Mouse (Mus musculus): ENCODE measurements around the gene Rlim. TPM values are rescaled to one million over a fixed set of nuclear protein-coding genes. Genes with fewer than 3 reads are reported as not detected.

The Rlim gene
- total RNA-seq (2014; rRNA removed): 23.5 and 23.9 TPM in 2 replicates
- 2.4 and 2.7 TPM in 2 replicates for polyA plus RNA-seq (2012; rRNA removed)

DNA sequence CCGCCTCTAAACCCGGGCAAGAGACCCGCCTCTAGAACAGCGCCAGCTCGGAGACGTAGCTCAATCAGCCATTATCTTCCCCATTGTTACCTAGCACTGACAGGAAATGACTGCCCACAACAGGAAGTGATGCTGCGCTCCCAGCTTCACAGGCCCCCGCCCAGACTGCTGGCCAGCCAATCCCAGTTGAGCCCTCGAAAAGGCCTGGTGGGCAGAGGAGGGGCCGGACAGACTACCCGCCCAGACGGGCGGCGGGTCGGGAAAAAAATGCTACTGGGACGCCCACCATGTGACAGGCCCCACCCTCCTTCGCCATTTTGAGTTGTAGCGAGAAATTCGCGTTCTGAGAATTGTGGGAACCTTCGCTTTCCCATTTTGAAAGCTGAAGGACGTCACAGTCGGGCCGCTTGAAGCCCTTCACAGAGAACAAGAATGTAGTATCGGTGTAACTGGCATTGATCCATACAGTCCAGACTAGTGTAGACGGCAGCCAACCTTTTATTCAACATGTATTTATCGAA lies at the start of gene Rlim:
Rlim (minus strand) TSS at position 116 of the 521 bp plus-strand sequence.
- Histone ChIP-seq H3K36me3 (ENCODE audit: control insufficient read depth, insufficient read depth, low read length) (peaks cover 5% of the 10 kb centered on the region; the same call in 1 of the 2 replicates), H3K27me3 (ENCODE audit: control insufficient read depth, insufficient read depth, low read length) (no peaks in the 10 kb centered on the region), H3K4me3 (ENCODE audit: insufficient read depth, low read depth, low read length) (peak within 1 kb of the TSS; percentile 70), H3K79me2 (ENCODE audit: control insufficient read depth, insufficient read depth, low read length) (peaks cover 5% of the 10 kb centered on the region; the same call in 1 of the 2 replicates), H3K4me1 (ENCODE audit: control insufficient read depth, insufficient read depth, low read length) (peaks cover 3% of the 10 kb centered on the region; the same call in 1 of the 2 replicates), H3K27ac (replicated peaks; ENCODE audit: insufficient read depth, low read depth, low read length) (peak within 1 kb of the TSS; percentile 85), H3K9ac (ENCODE audit: low read depth, low read length) (peak within 1 kb of the TSS; percentile 95)
- DNase-seq (ENCODE audit: extremely low read depth, low read depth, low spot score): peak; percentile 91
- WGBS: 3% methylated on average over 21 of the region's 27 CpGs
- no peak for TF ChIP-seq CTCF (IDR thresholded peaks at IDR 0.05; ENCODE audit: low read depth, low read length)
- TF ChIP-seq POLR2A (IDR thresholded peaks at IDR 0.05; ENCODE audit: extremely low read depth, insufficient read depth, low read length): peak; percentile 55

DNA sequence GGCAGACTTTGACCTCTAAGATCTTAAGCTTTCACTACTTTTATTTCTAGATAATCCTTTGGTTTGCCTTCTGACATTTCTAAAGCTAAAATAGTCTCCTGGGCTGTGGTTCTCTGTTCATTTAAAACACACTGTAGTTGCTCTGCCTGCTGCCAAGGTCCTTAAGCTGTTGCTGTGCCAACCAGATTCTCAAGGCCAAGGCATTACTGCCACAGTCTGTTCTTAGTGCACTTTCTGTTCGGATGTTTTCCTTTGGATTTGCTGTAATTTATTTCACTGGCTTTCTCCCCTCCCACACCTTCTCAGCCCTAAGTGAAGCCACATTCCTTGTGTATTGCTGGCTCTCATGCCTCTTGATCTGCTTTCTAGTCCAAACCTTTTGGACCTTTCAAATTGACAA lies 36.1 kb upstream of the Rlim start:
- Histone ChIP-seq H3K4me3 (ENCODE audit: insufficient read depth, low read depth, low read length) (no peak overlapping the region), H3K27me3 (ENCODE audit: control insufficient read depth, insufficient read depth, low read length) (no peaks in the 10 kb centered on the region), H3K4me1 (ENCODE audit: control insufficient read depth, insufficient read depth, low read length) (no peaks in the 10 kb centered on the region), H3K27ac (replicated peaks; ENCODE audit: insufficient read depth, low read depth, low read length) (no peak overlapping the region), H3K36me3 (ENCODE audit: control insufficient read depth, insufficient read depth, low read length) (no peaks in the 10 kb centered on the region), H3K9ac (ENCODE audit: low read depth, low read length) (no peak overlapping the region), H3K79me2 (ENCODE audit: control insufficient read depth, insufficient read depth, low read length) (no peaks in the 10 kb centered on the region)
- WGBS: 63% methylated on average over 1 of the region's 1 CpGs
- DNase-seq (ENCODE audit: extremely low read depth, low read depth, low spot score): no peak
- no peak for TF ChIP-seq CTCF (IDR thresholded peaks at IDR 0.05; ENCODE audit: low read depth, low read length)
- no peak for TF ChIP-seq POLR2A (IDR thresholded peaks at IDR 0.05; ENCODE audit: extremely low read depth, insufficient read depth, low read length)

DNA sequence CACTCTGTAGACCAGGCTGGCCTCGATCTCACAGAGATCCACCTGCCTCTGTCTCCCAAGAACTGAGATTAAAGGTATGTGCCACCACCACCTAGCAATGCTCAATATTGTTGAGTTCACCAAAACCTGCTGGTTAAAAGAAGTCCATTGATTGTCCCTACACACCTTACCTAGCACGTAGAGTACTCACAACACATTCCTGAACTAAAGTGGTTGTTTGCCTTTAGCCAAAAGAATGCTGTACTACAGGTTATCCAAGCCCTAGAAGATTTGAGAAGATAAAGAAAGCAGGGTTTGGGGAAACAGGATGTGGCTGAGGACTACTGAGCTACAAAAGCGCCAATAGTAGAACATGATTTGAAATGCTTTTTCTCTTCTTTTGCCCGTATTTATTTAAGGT lies 34.0 kb upstream of the Rlim start:
- no peaks in the 10 kb centered on the region for H3K79me2 ChIP-seq (ENCODE audit: control insufficient read depth, insufficient read depth, low read length)
- no peaks in the 10 kb centered on the region for H3K36me3 ChIP-seq (ENCODE audit: control insufficient read depth, insufficient read depth, low read length)
- no peak overlapping the region for H3K27ac ChIP-seq (replicated peaks; ENCODE audit: insufficient read depth, low read depth, low read length)
- H3K4me3 ChIP-seq (ENCODE audit: insufficient read depth, low read depth, low read length): no peak overlapping the region
- TF ChIP-seq CTCF (IDR thresholded peaks at IDR 0.05; ENCODE audit: low read depth, low read length): no peak
- TF ChIP-seq POLR2A (IDR thresholded peaks at IDR 0.05; ENCODE audit: extremely low read depth, insufficient read depth, low read length): no peak
- H3K27me3 ChIP-seq (ENCODE audit: control insufficient read depth, insufficient read depth, low read length): no peaks in the 10 kb centered on the region
- no peak overlapping the region for H3K9ac ChIP-seq (ENCODE audit: low read depth, low read length)
- WGBS: 93% methylated on average over 4 of the region's 4 CpGs
- no peaks in the 10 kb centered on the region for H3K4me1 ChIP-seq (ENCODE audit: control insufficient read depth, insufficient read depth, low read length)
- no peak for DNase-seq (ENCODE audit: extremely low read depth, low read depth, low spot score)

DNA sequence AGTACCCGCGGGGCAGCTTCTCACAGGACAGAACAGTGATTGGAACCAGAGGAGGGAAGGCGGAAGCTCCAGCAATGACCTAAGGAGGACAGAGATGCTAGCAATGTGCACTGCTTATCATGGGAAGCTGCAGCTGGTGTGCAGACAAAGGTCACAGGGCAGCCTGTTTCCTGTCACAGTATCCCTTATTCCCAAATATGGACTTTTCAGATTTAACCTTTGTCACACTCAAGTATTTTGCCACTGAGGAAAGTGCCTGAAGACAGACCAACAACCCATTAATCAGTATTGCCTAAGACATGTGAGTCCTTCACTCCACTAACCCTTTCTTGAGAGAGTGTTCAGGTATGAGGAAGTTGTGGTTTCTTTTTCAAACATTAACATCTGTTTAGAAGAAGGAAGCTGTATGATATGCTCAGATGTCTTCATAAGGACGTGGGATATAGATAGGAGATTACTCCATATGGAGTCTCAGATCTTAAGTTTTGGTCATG lies 32.3 kb upstream of the Rlim start:
- TF ChIP-seq CTCF (IDR thresholded peaks at IDR 0.05; ENCODE audit: low read depth, low read length) (no peak), POLR2A (IDR thresholded peaks at IDR 0.05; ENCODE audit: extremely low read depth, insufficient read depth, low read length) (no peak)
- H3K9ac ChIP-seq (ENCODE audit: low read depth, low read length): no peak overlapping the region
- no peaks in the 10 kb centered on the region for H3K36me3 ChIP-seq (ENCODE audit: control insufficient read depth, insufficient read depth, low read length)
- no peaks in the 10 kb centered on the region for H3K4me1 ChIP-seq (ENCODE audit: control insufficient read depth, insufficient read depth, low read length)
- 44% methylated on average over 4 of the region's 4 CpGs for WGBS
- peak; percentile 24 for DNase-seq (ENCODE audit: extremely low read depth, low read depth, low spot score)
- H3K4me3 ChIP-seq (ENCODE audit: insufficient read depth, low read depth, low read length): no peak overlapping the region
- H3K27ac ChIP-seq (replicated peaks; ENCODE audit: insufficient read depth, low read depth, low read length): no peak overlapping the region
- H3K79me2 ChIP-seq (ENCODE audit: control insufficient read depth, insufficient read depth, low read length): no peaks in the 10 kb centered on the region
- H3K27me3 ChIP-seq (ENCODE audit: control insufficient read depth, insufficient read depth, low read length): no peaks in the 10 kb centered on the region

DNA sequence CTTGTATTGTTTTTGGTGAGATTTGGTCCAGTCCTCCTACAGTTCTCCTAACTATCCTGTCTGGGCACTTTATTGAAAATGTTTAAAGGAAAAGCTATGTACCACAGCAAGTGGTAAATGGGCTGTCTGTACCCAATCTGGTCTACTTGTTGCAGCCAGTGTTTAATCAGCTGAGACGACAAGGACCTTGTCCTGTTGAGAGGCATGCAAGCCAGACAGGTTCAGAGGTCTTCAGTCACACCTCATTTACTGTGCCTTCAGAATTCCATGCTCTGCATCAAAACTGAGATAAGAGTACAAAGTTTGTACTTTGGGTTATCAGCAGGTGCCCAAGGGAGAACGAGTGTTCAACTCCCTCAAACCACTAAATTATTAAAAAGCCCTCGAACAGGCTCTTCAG lies 13.7 kb upstream of the Rlim start:
- Histone ChIP-seq H3K4me3 (ENCODE audit: insufficient read depth, low read depth, low read length) (no peak overlapping the region), H3K36me3 (ENCODE audit: control insufficient read depth, insufficient read depth, low read length) (no peaks in the 10 kb centered on the region), H3K79me2 (ENCODE audit: control insufficient read depth, insufficient read depth, low read length) (no peaks in the 10 kb centered on the region), H3K4me1 (ENCODE audit: control insufficient read depth, insufficient read depth, low read length) (no peaks in the 10 kb centered on the region), H3K27ac (replicated peaks; ENCODE audit: insufficient read depth, low read depth, low read length) (no peak overlapping the region), H3K27me3 (ENCODE audit: control insufficient read depth, insufficient read depth, low read length) (no peaks in the 10 kb centered on the region), H3K9ac (ENCODE audit: low read depth, low read length) (no peak overlapping the region)
- DNase-seq (ENCODE audit: extremely low read depth, low read depth, low spot score): peak; percentile 78
- TF ChIP-seq POLR2A (IDR thresholded peaks at IDR 0.05; ENCODE audit: extremely low read depth, insufficient read depth, low read length) (no peak), CTCF (IDR thresholded peaks at IDR 0.05; ENCODE audit: low read depth, low read length) (no peak)
- 20% methylated on average over 3 of the region's 3 CpGs for WGBS

DNA sequence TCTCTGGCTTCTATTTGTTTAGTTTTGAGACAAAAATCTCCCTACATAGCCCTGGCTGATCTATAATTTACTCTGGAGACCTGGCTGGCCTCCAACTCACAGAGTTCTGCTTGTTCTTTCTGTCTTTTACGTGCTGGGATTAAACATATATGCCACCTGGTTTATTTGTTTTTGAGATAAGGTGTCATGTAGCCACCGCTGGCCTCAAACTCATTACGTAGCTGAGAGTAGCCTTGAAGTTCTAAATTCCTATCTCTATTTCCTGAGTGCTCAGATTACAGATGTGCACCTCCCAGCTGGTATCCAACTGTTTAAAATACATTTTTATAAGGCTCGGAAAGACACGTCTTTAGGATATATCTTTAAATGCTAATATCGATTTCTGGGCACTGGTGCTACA lies 12.8 kb upstream of the Rlim start:
- H3K4me1 ChIP-seq (ENCODE audit: control insufficient read depth, insufficient read depth, low read length): no peaks in the 10 kb centered on the region
- TF ChIP-seq CTCF (IDR thresholded peaks at IDR 0.05; ENCODE audit: low read depth, low read length) (no peak), POLR2A (IDR thresholded peaks at IDR 0.05; ENCODE audit: extremely low read depth, insufficient read depth, low read length) (no peak)
- H3K27ac ChIP-seq (replicated peaks; ENCODE audit: insufficient read depth, low read depth, low read length): no peak overlapping the region

More for the DNA sequence above, 12.8 kb upstream of the Rlim start:
- Histone ChIP-seq H3K27me3 (ENCODE audit: control insufficient read depth, insufficient read depth, low read length) (no peaks in the 10 kb centered on the region), H3K36me3 (ENCODE audit: control insufficient read depth, insufficient read depth, low read length) (no peaks in the 10 kb centered on the region), H3K4me3 (ENCODE audit: insufficient read depth, low read depth, low read length) (no peak overlapping the region), H3K79me2 (ENCODE audit: control insufficient read depth, insufficient read depth, low read length) (no peaks in the 10 kb centered on the region), H3K9ac (ENCODE audit: low read depth, low read length) (no peak overlapping the region)
- whole genome bisulfite sequencing: 51% methylated on average over 6 of the region's 6 CpGs
- no peak for DNase-seq (ENCODE audit: extremely low read depth, low read depth, low spot score)
